Mouse (Mus musculus) intestine, postnatal 0 days (tissue): Measurements from ENCODE around the gene Rftn1. TPM values are rescaled to one million over a fixed set of nuclear protein-coding genes. Genes with fewer than 3 reads are reported as not detected.

Experiments
- ATAC-seq: fragments of 200-750 bp; cut with Nextera tagmentation; 2 replicates; pipeline ENCODE4 v1.8.0; 2017; ENCODE audit warnings: mild to moderate bottlenecking, moderate TSS enrichment, moderate library complexity
- H3K27ac ChIP-seq: fragments of 300-500 bp; sonication (generic); 2 replicates; pipeline ENCODE4 v1.5.1; 2014; ENCODE audit warnings: mild to moderate bottlenecking, low read depth, low read length, moderate library complexity
- H3K27me3 ChIP-seq: fragments of 300-500 bp; sonication (generic); replicated peaks from 2 replicates; pipeline ENCODE4 v1.6.1; 2014; ENCODE audit warnings: low read length, mixed read lengths; ENCODE audit not compliant: control insufficient read depth, insufficient read depth
- H3K36me3 ChIP-seq: fragments of 300-500 bp; sonication (generic); 2 replicates; pipeline ENCODE4 v1.6.1; 2014; ENCODE audit warnings: mild to moderate bottlenecking, moderate library complexity; ENCODE audit not compliant: control insufficient read depth, insufficient read depth
- H3K4me1 ChIP-seq: fragments of 300-500 bp; sonication (generic); replicated peaks from 2 replicates; pipeline ENCODE4 v1.6.1; 2014; ENCODE audit warnings: antibody characterized with exemption, low read length, mixed read lengths; ENCODE audit not compliant: control insufficient read depth, insufficient read depth
- H3K4me2 ChIP-seq: fragments of 300-500 bp; sonication (generic); replicated peaks from 2 replicates; pipeline ENCODE4 v1.6.1; 2014; ENCODE audit warnings: low read depth, mild to moderate bottlenecking, moderate library complexity
- H3K4me3 ChIP-seq: fragments of 300-500 bp; sonication (generic); 2 replicates; pipeline ENCODE4 v1.5.1; 2014; ENCODE audit warnings: low read depth, low read length
- H3K9ac ChIP-seq: fragments of 300-500 bp; sonication (generic); 2 replicates; pipeline ENCODE4 v1.6.1; 2014; ENCODE audit warnings: mild to moderate bottlenecking, low read depth, low read length
- H3K9me3 ChIP-seq: fragments of 300-500 bp; sonication (generic); 2 replicates; pipeline ENCODE4 v1.6.1; 2016; ENCODE audit warnings: mixed run types; ENCODE audit not compliant: control insufficient read depth
- CTCF ChIP-seq: sonication (generic); IDR thresholded peaks from 2 replicates; pipeline ENCODE4 v1.5.1; 2016; ENCODE audit warnings: low read depth, mild to moderate bottlenecking, control low read depth, antibody characterized with exemption, moderate library complexity
- WGBS: fragments of 180-500 bp; shearing (Covaris S2); extraction: QIAGEN DNeasy Blood & Tissue Kit; methylation state at CpG from one replicate; pipeline ENCODE4 v1.1.7; 2014; 5-methylcytosine and 5-hydroxymethylcytosine counted together
- polyA plus RNA-seq: library from polyadenylated mRNA; unstranded; fragments of >200 nt; fragmentation: Nextera tagmentation; extraction: Ambion mirVana; gene quantifications from 2 replicates; pipeline ENCODE4 v1.2.1, GENCODE M21; 2015

Gene Rftn1
- polyA plus RNA-seq, 1 experiment from 2014 or later = 7.1 TPM

DNA sequence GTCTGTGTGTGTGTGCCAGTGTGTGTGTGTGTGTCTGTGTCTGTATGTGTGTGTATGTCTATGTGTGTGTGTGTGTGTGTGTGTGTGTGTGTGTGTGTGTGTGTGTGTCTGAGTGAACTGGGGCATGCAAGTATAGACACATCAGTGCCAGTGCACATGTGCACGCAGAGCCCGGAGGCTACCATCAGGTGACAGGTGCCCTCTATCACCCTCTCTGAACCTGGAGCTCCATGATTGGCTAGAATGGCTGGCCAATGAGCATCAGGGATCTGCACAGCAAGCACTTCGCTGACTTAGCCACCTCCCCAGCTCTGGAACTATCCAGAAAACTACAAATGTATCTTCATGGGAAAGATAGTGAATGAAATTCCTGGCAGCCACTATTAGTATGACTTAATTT lies 16.7 kb downstream of the Rftn1 start:
- Histone ChIP-seq H3K4me2 (no peak overlapping the region), H3K9ac (no peak overlapping the region), H3K4me3 (no peak overlapping the region), H3K36me3 (no peaks in the 10 kb centered on the region), H3K4me1 (no peaks in the 10 kb centered on the region), H3K27me3 (no peaks in the 10 kb centered on the region), H3K9me3 (no peaks in the 10 kb centered on the region), H3K27ac (no peak overlapping the region)
- no peak for TF ChIP-seq CTCF
- ATAC-seq = no peak
- 87% methylated on average over 3 of the region's 3 CpGs for WGBS

DNA sequence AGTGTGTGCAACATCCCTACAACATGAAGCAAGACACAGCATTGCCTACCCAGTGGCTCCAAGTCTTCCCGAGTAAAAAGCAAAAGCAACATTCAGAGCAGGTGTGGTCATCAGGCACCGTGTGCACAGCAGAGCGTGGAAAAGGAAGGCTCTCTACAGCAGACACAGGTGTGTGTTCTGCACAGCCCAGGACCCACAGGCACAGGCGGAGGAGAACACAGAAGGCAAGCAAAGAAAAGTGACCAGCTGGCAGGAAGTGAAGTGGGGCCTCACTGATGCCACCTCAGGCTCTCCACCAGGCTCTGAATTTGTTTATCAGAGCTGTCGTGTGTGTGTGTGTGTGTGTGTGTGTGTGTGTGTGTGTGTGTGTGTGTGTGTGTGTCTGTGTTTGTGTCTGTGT lies 17.1 kb downstream of the Rftn1 start:
- no peak overlapping the region for H3K9ac ChIP-seq
- WGBS = 88% methylated on average over 5 of the region's 5 CpGs
- H3K9me3 ChIP-seq = no peaks in the 10 kb centered on the region
- no peaks in the 10 kb centered on the region for H3K27me3 ChIP-seq
- no peak for TF ChIP-seq CTCF
- no peaks in the 10 kb centered on the region for H3K36me3 ChIP-seq
- H3K4me2 ChIP-seq = no peak overlapping the region
- no peak overlapping the region for H3K4me3 ChIP-seq
- no peak for ATAC-seq
- no peak overlapping the region for H3K27ac ChIP-seq
- H3K4me1 ChIP-seq = no peaks in the 10 kb centered on the region

DNA sequence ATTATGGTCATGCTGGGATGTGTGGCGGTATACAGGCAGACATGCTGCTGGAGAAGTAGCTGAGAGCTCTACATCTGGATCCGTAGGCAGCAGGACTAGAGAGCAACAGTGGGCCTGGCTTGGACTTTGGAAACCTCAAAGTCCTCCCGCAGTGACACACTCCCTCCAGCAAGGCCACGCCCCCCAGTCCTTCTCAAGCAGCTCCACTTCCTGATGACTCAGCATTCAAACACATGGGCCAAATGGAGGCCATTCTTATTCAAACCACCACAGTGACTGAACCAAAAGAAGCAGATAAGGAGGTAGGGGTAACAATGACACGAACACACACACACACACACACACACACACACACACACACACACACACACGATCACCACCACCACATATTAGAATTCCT lies 17.7 kb downstream of the Rftn1 start:
- H3K9ac ChIP-seq = no peak overlapping the region
- 95% methylated on average over 6 of the region's 6 CpGs for WGBS
- H3K9me3 ChIP-seq = no peaks in the 10 kb centered on the region
- no peaks in the 10 kb centered on the region for H3K27me3 ChIP-seq
- no peaks in the 10 kb centered on the region for H3K4me1 ChIP-seq
- ATAC-seq = no peak
- H3K36me3 ChIP-seq = no peaks in the 10 kb centered on the region
- no peak overlapping the region for H3K4me2 ChIP-seq
- no peak for TF ChIP-seq CTCF
- no peak overlapping the region for H3K27ac ChIP-seq
- H3K4me3 ChIP-seq = no peak overlapping the region

DNA sequence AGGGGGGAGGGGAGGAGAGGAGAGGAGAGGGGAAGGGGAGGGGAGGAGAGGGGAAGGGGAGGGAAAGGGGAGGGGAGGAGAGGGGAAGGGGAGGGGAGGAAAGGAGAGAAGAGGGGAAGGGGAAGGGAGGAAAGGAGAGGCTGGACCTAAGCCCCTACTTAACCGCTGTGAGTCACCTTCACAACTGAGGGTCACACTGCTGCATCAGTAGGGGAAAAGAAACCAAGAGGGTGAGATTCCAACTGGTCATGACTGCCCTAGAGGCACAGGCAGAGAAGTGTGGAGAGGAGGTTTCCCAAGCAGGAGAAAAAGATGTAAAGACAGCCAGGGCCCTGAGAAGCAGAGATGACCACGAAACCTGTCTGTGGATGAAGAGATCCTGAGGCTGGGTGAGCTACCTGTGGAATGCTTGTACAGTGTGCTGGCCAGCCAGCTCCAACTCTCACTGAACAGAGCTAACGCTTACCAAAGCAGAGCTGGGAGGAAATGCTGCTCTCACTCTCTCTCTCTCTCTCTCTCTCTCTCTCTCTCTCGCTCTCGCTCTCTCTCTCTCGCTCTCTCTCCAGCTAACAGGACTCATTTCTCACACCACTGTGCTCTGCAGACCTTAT lies 19.4 kb downstream of the Rftn1 start:
- WGBS = 55% methylated on average over 6 of the region's 6 CpGs
- Histone ChIP-seq H3K9me3 (no peaks in the 10 kb centered on the region), H3K4me3 (no peak overlapping the region), H3K9ac (no peak overlapping the region), H3K27ac (no peak overlapping the region), H3K4me2 (no peak overlapping the region), H3K4me1 (no peaks in the 10 kb centered on the region), H3K36me3 (no peaks in the 10 kb centered on the region), H3K27me3 (no peaks in the 10 kb centered on the region)
- no peak for TF ChIP-seq CTCF
- ATAC-seq = no peak

DNA sequence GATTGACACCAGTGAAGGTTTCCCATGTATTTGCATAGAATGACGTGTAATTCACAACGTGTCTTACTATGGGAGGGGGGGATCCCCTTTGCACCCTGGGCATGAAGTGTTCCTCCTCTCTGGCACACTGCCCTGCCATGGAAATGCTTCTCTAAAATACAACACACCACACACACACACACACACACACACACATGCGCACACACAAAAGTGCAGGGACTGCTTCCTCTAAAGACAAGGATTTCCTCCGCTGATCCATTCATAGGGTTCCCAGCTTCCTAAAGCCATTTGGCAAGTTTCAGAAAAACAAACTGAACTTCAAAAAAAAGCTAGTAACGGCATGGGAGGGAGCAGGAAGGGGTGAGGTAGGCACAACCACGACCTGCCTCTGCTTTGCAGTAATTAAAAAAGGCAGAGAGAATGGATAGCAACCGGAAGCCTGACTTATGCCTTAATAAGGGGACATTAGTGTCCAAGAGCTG lies 20.5 kb downstream of the Rftn1 start:
- H3K9ac ChIP-seq = no peak overlapping the region
- no peaks in the 10 kb centered on the region for H3K27me3 ChIP-seq
- WGBS = 57% methylated on average over 7 of the region's 7 CpGs
- ATAC-seq = no peak
- H3K4me1 ChIP-seq = no peaks in the 10 kb centered on the region
- no peak overlapping the region for H3K4me3 ChIP-seq
- no peaks in the 10 kb centered on the region for H3K9me3 ChIP-seq
- H3K36me3 ChIP-seq = no peaks in the 10 kb centered on the region
- H3K27ac ChIP-seq = no peak overlapping the region
- no peak for TF ChIP-seq CTCF
- H3K4me2 ChIP-seq = no peak overlapping the region

DNA sequence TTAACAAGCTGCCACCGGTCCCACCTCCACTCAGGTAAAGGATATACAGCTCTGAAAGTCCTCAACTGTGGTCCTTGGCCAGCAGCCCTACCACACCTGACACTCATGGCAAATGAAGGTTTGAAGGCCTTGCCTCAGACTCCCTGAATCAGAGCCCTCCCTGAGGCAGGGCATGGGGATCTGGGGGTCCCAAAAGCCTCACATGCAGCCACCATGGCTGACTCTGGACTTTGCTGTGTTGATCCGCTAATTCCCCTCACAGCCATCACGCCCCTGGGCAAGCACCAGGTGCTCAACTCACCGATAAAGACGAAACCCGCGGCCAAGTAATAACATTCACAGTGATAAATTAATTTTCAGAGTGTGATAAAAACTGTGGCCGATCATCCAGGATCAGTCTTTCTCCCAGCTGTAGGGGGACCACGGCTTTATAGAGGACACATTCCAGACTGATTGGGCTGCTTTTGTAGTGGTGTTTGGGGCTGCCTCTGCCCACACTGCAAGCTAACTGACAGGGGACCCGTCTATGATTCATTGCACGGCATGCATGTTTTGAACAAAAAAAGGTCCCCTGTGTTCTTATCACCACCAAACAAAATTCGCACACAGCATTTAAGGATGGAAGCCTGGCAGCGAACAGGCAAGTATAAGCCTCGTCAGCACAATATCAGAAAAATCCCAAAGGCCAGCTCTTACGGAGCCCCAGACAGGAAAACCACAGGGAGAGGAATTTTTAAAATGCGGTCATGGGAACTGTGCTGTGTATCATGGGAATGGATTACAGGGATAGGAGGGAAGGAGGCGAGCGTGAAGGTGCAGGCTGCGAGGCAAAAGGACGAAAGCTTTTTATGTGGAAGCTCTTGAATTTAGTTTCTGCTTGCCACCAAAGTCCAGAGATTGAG lies 29.3 kb downstream of the Rftn1 start:
- H3K27me3 ChIP-seq = no peaks in the 10 kb centered on the region
- no peak for TF ChIP-seq CTCF
- no peaks in the 10 kb centered on the region for H3K36me3 ChIP-seq
- H3K9me3 ChIP-seq = no peaks in the 10 kb centered on the region
- no peak for ATAC-seq
- 88% methylated on average over 20 of the region's 20 CpGs for WGBS
- no peaks in the 10 kb centered on the region for H3K4me1 ChIP-seq
- no peak overlapping the region for H3K27ac ChIP-seq
- H3K4me3 ChIP-seq = no peak overlapping the region
- H3K4me2 ChIP-seq = no peak overlapping the region
- no peak overlapping the region for H3K9ac ChIP-seq
